Mouse (Mus musculus): ENCODE data around the gene Zfx. TPM values are rescaled to one million over a fixed set of nuclear protein-coding genes. Genes with fewer than 3 reads are reported as not detected.
A peak's percentile ranks its signal among the peaks of the same experiment; 100 is the strongest.

Zfx gene
- 16.0 and 16.5 TPM in 2 replicates for total RNA-seq (2012; rRNA removed)
- polyA plus RNA-seq (2012; ENCODE audit: insufficient read depth in 1 of 2, insufficient read length in 2 of 2, low read depth in 1 of 2, low replicate concordance in 2 of 2, missing spikeins in 1 of 2), result 10 to 100 TPM in 1 of 2 experiments, 1 to 10 TPM in 1; 10.0 to 21.4 TPM

DNA sequence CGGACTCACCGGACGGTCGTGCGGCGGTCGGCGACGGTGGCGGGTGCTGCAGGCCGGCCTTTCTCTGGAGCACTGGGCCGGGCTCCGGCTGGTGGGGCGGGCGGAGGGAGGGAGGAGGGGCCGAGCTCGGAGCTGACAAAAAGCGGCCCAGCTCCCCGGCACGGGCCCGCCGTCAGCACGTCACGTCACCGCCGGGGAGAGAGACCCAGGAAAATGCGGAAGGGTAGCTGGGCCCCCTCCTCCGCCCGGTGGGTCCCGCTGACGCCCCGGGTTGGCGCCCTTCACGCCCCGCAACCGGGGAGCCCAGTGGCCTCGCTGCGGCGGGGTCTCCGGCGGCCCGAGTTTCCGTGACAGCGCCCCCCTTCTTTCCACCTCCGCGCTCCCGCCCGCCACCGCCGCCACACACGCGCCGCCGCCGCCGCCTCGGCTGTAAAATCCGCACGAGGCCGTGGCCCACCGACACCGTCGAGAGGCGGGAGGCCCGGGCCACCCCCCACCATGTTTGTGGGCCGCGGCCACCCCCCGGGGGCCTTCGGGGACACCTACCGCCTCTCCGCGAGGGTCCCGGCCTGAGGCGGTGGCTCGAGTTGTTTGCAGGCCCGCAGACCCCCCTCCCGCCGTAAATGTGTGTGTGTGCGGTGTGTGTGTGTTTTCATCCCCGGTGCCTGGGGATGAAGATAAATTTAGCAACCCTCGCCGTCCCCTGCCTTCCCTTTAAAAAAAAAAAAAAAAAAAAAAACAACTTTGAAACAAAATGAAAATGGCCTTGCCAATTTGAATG lies at the start of gene Zfx:
Gene Zfx, minus strand, starts transcription at position 644 of the 781 bp plus-strand sequence.
- peaks cover 44% of the 10 kb centered on the region for H3K79me2 ChIP-seq (ENCODE audit: control insufficient read depth, insufficient read depth, low read length, poor library complexity)
- peaks cover 0 to 17% of the 10 kb centered on the region in 2 experiments; a peak in 2 of 4 replicates for H3K36me3 ChIP-seq (ENCODE audit: control insufficient read depth in 1 of 2, insufficient read depth in 2 of 2, low read length in 2 of 2)
- no peaks in the 10 kb centered on the region for H3K27me3 ChIP-seq (ENCODE audit: control insufficient read depth in 1 of 2, insufficient read depth in 2 of 2, low read length in 2 of 2)
- H3K27ac ChIP-seq (ENCODE audit: control insufficient read depth, low read depth, low read length), result peak within 1 kb of the TSS; percentile 92
- peaks cover 3 to 6% of the 10 kb centered on the region in 2 experiments for H3K4me1 ChIP-seq (ENCODE audit: control insufficient read depth in 1 of 2, insufficient read depth in 2 of 2, low read length in 2 of 2)
- H3K4me3 ChIP-seq (ENCODE audit: control insufficient read depth in 1 of 2, insufficient read depth in 1 of 2, low read depth in 2 of 2, low read length in 2 of 2), result peak within 1 kb of the TSS; percentile 74 to 98
- peak; percentile 69 for DNase-seq (ENCODE audit: low read depth, low spot score)
- H3K9me3 ChIP-seq (replicated peaks; ENCODE audit: insufficient read depth, low read length), result no peaks in the 10 kb centered on the region
- peak within 1 kb of the TSS; percentile 100 for H3K9ac ChIP-seq (ENCODE audit: control insufficient read depth, low read depth, low read length, poor library complexity, severe bottlenecking)
- no peak for TF ChIP-seq E2F4 (IDR thresholded peaks at IDR 0.05; ENCODE audit: borderline replicate concordance, low read depth, low read length)
- no peak for TF ChIP-seq MYC (IDR thresholded peaks at IDR 0.05; ENCODE audit: low read depth, low read length)
- peak; percentile 21; the same call in 1 of the 2 replicates for TF ChIP-seq ZMIZ1 (IDR thresholded peaks at IDR 0.05; ENCODE audit: low read depth, low read length)
- no peak for TF ChIP-seq USF1 (IDR thresholded peaks at IDR 0.05; ENCODE audit: low read depth, low read length)
- TF ChIP-seq TBP (IDR thresholded peaks at IDR 0.05; ENCODE audit: low read depth, low read length), result no peak
- TF ChIP-seq RAD21 (IDR thresholded peaks at IDR 0.05; ENCODE audit: low read depth, low read length), result no peak
- TF ChIP-seq HCFC1 (IDR thresholded peaks at IDR 0.05; ENCODE audit: low read depth, low read length), result peak; percentile 11; the same call in 1 of the 2 replicates
- no peak for TF ChIP-seq POLR2AphosphoS2 (IDR thresholded peaks at IDR 0.05; ENCODE audit: low read length)
- no peak for TF ChIP-seq MEF2A (IDR thresholded peaks at IDR 0.05; ENCODE audit: extremely low read depth, insufficient replicate concordance, low read depth, low read length, poor library complexity, severe bottlenecking)
- TF ChIP-seq GABPA (IDR thresholded peaks at IDR 0.05; ENCODE audit: low read depth, low read length), result no peak
- no peak for TF ChIP-seq ZC3H11A (IDR thresholded peaks at IDR 0.05; ENCODE audit: low read depth, low read length)
- TF ChIP-seq MXI1 (IDR thresholded peaks at IDR 0.05; ENCODE audit: low read depth, low read length), result no peak
- TF ChIP-seq ELF1 (IDR thresholded peaks at IDR 0.05; ENCODE audit: low read depth, low read length), result no peak
- no peak for TF ChIP-seq NELFE (IDR thresholded peaks at IDR 0.05; ENCODE audit: low read depth, low read length)
- no peak for TF ChIP-seq SIN3A (IDR thresholded peaks at IDR 0.05; ENCODE audit: low read length)
- TF ChIP-seq JUND (IDR thresholded peaks at IDR 0.05; ENCODE audit: low read depth, low read length), result no peak
- TF ChIP-seq POLR2AphosphoS5 (IDR thresholded peaks at IDR 0.05; ENCODE audit: borderline replicate concordance, low read depth, low read length), result no peak
- no peak for TF ChIP-seq BHLHE40 (IDR thresholded peaks at IDR 0.05; ENCODE audit: borderline replicate concordance, low read depth, low read length)
- no peak for TF ChIP-seq RCOR1 (IDR thresholded peaks at IDR 0.05; ENCODE audit: low read depth, low read length)
- TF ChIP-seq ETS1 (IDR thresholded peaks at IDR 0.05; ENCODE audit: low read depth, low read length), result no peak
- TF ChIP-seq GATA1 (IDR thresholded peaks at IDR 0.05; ENCODE audit: low read depth, low read length), result no peak
- TF ChIP-seq TCF12 (IDR thresholded peaks at IDR 0.05; ENCODE audit: low read depth, low read length), result no peak
- TF ChIP-seq CHD1 (IDR thresholded peaks at IDR 0.05; ENCODE audit: low read depth, low read length), result no peak
- TF ChIP-seq POLR2A (IDR thresholded peaks at IDR 0.05; ENCODE audit: control insufficient read depth in 1 of 2, insufficient read depth in 1 of 2, low read depth in 1 of 2, low read length in 2 of 2, poor library complexity in 1 of 2), result 0 out of 4 replicates have a peak, but pooled peaks of 1 of the 2 experiments have one; percentile 17
- TF ChIP-seq USF2 (IDR thresholded peaks at IDR 0.05; ENCODE audit: borderline replicate concordance in 1 of 2, insufficient read depth in 1 of 2, low read depth in 1 of 2, low read length in 2 of 2), result no peak
- no peak for TF ChIP-seq NRF1 (IDR thresholded peaks at IDR 0.05; ENCODE audit: insufficient read depth, low read depth, low read length, poor library complexity, severe bottlenecking)
- TF ChIP-seq MAZ (IDR thresholded peaks at IDR 0.05; ENCODE audit: low read depth, low read length), result no peak
- no peak for TF ChIP-seq CHD2 (IDR thresholded peaks at IDR 0.05; ENCODE audit: low read length)
- TF ChIP-seq UBTF (IDR thresholded peaks at IDR 0.05; ENCODE audit: borderline replicate concordance, insufficient read depth, low read depth, low read length), result no peak
- no peak for TF ChIP-seq MAFK (IDR thresholded peaks at IDR 0.05; ENCODE audit: borderline replicate concordance, low read depth, low read length)
- TF ChIP-seq EP300 (IDR thresholded peaks at IDR 0.05; ENCODE audit: low read depth in 1 of 2, low read length in 2 of 2), result no peak
- TF ChIP-seq MYB (IDR thresholded peaks at IDR 0.05; ENCODE audit: low read depth, low read length), result no peak
- no peak for TF ChIP-seq KAT2A (conservative IDR thresholded peaks at IDR 0.05; ENCODE audit: low read depth, low read length)
- peak; percentile 77 for TF ChIP-seq ZNF384 (IDR thresholded peaks at IDR 0.05; ENCODE audit: low read depth, low read length)
- TF ChIP-seq SMC3 (IDR thresholded peaks at IDR 0.05; ENCODE audit: low read depth, low read length), result no peak

Measured in MEL (cell line).